Mouse (Mus musculus) heart, adult 2 months (tissue): ENCODE data around the gene Ccdc163. TPM values are rescaled to one million over a fixed set of nuclear protein-coding genes. Genes with fewer than 3 reads are reported as not detected.
"Not testable (repeated sequence)": the region's sequence is repeated elsewhere in the genome, so short reads cannot be mapped to it uniquely, and the experiment has no call there.

ENCODE experiments used
- DNase-seq, 2 experiments: peaks; one replicate each; pipeline ENCODE4 v3.0.0; 2021
- H3K27ac ChIP-seq: fragments of 200-600 bp; 2 replicates; pipeline ENCODE4 v1.8.1; 2022
- H3K27me3 ChIP-seq: fragments of 200-500 bp; 2 replicates; pipeline ENCODE4 v1.6.1; 2012; ENCODE audit warnings: mild to moderate bottlenecking, low read length, inconsistent platforms, mixed read lengths; ENCODE audit not compliant: control insufficient read depth, insufficient read depth
- H3K36me3 ChIP-seq: fragments of 200-500 bp; 2 replicates; pipeline ENCODE4 v1.6.1; 2012; ENCODE audit warnings: low read length, inconsistent platforms; ENCODE audit not compliant: control insufficient read depth, insufficient read depth
- H3K4me1 ChIP-seq: fragments of 200-500 bp; 2 replicates; pipeline ENCODE4 v1.6.1; 2011; ENCODE audit warnings: low read length; ENCODE audit not compliant: control insufficient read depth, insufficient read depth
- H3K4me3 ChIP-seq: fragments of 200-600 bp; 2 replicates; pipeline ENCODE4 v1.8.1; 2022
- H3K79me2 ChIP-seq: fragments of 200-500 bp; replicated peaks from 2 replicates; pipeline ENCODE4 v1.6.1; 2012; ENCODE audit warnings: mild to moderate bottlenecking, inconsistent platforms, low read length, moderate library complexity, mixed read lengths; ENCODE audit not compliant: control insufficient read depth, insufficient read depth
- H3K9ac ChIP-seq: fragments of 200-500 bp; 2 replicates; pipeline ENCODE4 v1.6.1; 2012; ENCODE audit warnings: low read depth, mild to moderate bottlenecking, control low read depth, inconsistent platforms, low read length, mixed read lengths
- CTCF ChIP-seq: fragments of 200-600 bp; IDR thresholded peaks from 2 replicates; pipeline ENCODE4 v1.8.1; 2022; ENCODE audit warnings: antibody characterized with exemption, mild to moderate bottlenecking, moderate library complexity
- EP300 ChIP-seq: fragments of 200-500 bp; IDR thresholded peaks from 2 replicates; pipeline ENCODE4 v1.6.1; 2011; ENCODE audit warnings: low read depth, low read length, control low read depth; ENCODE audit not compliant: insufficient read depth
- POLR2A ChIP-seq: fragments of 200-500 bp; IDR thresholded peaks from 2 replicates; pipeline ENCODE4 v1.6.1; 2011; ENCODE audit warnings: mild to moderate bottlenecking, low read depth, low read length, control low read depth; ENCODE audit not compliant: insufficient read depth
- WGBS: fragments of 180-500 bp; shearing (Covaris S2); methylation state at CpG from one replicate; pipeline ENCODE4 v1.1.7; 2018; 5-methylcytosine and 5-hydroxymethylcytosine counted together
- intact Hi-C: fragments of 180-260 bp; cut with DNase I; formaldehyde crosslinking; loops from one replicate; pipeline ENCODE4 v1.15.1; 2025
- polyA plus RNA-seq: library from polyadenylated mRNA; depleted of rRNA; stranded (reverse); fragments of >200 nt; gene quantifications from 2 replicates; pipeline ENCODE4 v1.2.3, GENCODE M21; 2012
- total RNA-seq, 2 experiments: library from RNA; stranded (reverse); gene quantifications; 2 replicates each; pipeline ENCODE4 v1.2.3; 2021

Ccdc163 gene
- total and polyA plus RNA-seq, 3 experiments: 4.3 to 17.2 (median 5.5) TPM

- intact Hi-C loops: no loop called here
- H3K4me1 ChIP-seq: no peaks in the 10 kb centered on the region
- no peak overlapping the region for H3K27ac ChIP-seq
- no peaks in the 10 kb centered on the region for H3K79me2 ChIP-seq
- no peaks in the 10 kb centered on the region for H3K36me3 ChIP-seq
- DNase-seq: peak in 1 of 2 experiments; percentile 40
- WGBS: 28% methylated on average over 3 of the region's 3 CpGs
- TF ChIP-seq EP300: no peak
- TF ChIP-seq CTCF: no peak
- no peak for TF ChIP-seq POLR2A
- H3K4me3 ChIP-seq: no peak overlapping the region
- H3K9ac ChIP-seq: no peak overlapping the region
- H3K27me3 ChIP-seq: no peaks in the 10 kb centered on the region
Measured at GRCm38 (mm10) chr4:116668145-116668544, 40.2 kb upstream of the Ccdc163 start.

GRCm38 (mm10) chr4:116669291-116669690 lies 39.0 kb upstream of the Ccdc163 start:
- intact Hi-C loops: no loop called here
- Histone ChIP-seq H3K27ac (no peak overlapping the region), H3K4me3 (no peak overlapping the region), H3K36me3 (no peaks in the 10 kb centered on the region), H3K4me1 (no peaks in the 10 kb centered on the region), H3K9ac (no peak overlapping the region), H3K27me3 (no peaks in the 10 kb centered on the region), H3K79me2 (no peaks in the 10 kb centered on the region)
- no peak for DNase-seq
- TF ChIP-seq POLR2A (no peak), EP300 (no peak), CTCF (peak; percentile 66)
- 54% methylated on average over 2 of the region's 2 CpGs for WGBS

GRCm38 (mm10) chr4:116672785-116673184 lies 35.5 kb upstream of the Ccdc163 start:
- Histone ChIP-seq H3K9ac (no peak overlapping the region), H3K36me3 (no peaks in the 10 kb centered on the region), H3K27me3 (no peaks in the 10 kb centered on the region), H3K27ac (no peak overlapping the region), H3K4me3 (no peak overlapping the region), H3K79me2 (no peaks in the 10 kb centered on the region), H3K4me1 (no peaks in the 10 kb centered on the region)
- 59% methylated on average over 2 of the region's 2 CpGs for WGBS
- TF ChIP-seq EP300 (no peak), CTCF (no peak), POLR2A (no peak)
- intact Hi-C loops: no loop called here
- DNase-seq: peak in 1 of 2 experiments; percentile 65

GRCm38 (mm10) chr4:116674761-116675160 lies 33.5 kb upstream of the Ccdc163 start:
- H3K27me3 ChIP-seq, intact Hi-C loops: not testable (repeated sequence)
- WGBS: 92% methylated on average over 6 of the region's 6 CpGs

GRCm38 (mm10) chr4:116676027-116676426 lies 32.3 kb upstream of the Ccdc163 start:
- no peak overlapping the region for H3K9ac ChIP-seq
- no peaks in the 10 kb centered on the region for H3K36me3 ChIP-seq
- no peak overlapping the region for H3K4me3 ChIP-seq
- H3K79me2 ChIP-seq: no peaks in the 10 kb centered on the region
- TF ChIP-seq EP300 (no peak), CTCF (no peak), POLR2A (no peak)
- no peak for DNase-seq
- 68% methylated on average over 3 of the region's 3 CpGs for WGBS
- H3K27ac ChIP-seq: no peak overlapping the region
- no peaks in the 10 kb centered on the region for H3K4me1 ChIP-seq
- H3K27me3 ChIP-seq: no peaks in the 10 kb centered on the region
- intact Hi-C loops: no loop called here

More at GRCm38 (mm10) chr4:116674761-116675160, 33.5 kb upstream of the Ccdc163 start:
- H3K4me3 ChIP-seq, H3K79me2 ChIP-seq, H3K36me3 ChIP-seq, H3K4me1 ChIP-seq, H3K27ac ChIP-seq, DNase-seq, H3K9ac ChIP-seq: not testable (repeated sequence)

- intact Hi-C loops: no loop called here
- H3K27me3 ChIP-seq: no peaks in the 10 kb centered on the region
- no peak overlapping the region for H3K27ac ChIP-seq
- no peak for DNase-seq
- TF ChIP-seq CTCF (no peak), POLR2A (no peak), EP300 (no peak)
- H3K36me3 ChIP-seq: no peaks in the 10 kb centered on the region
- H3K4me3 ChIP-seq: no peak overlapping the region
- 69% methylated on average over 1 of the region's 1 CpGs for WGBS
- H3K4me1 ChIP-seq: no peaks in the 10 kb centered on the region
- no peaks in the 10 kb centered on the region for H3K79me2 ChIP-seq
- no peak overlapping the region for H3K9ac ChIP-seq
Measured at GRCm38 (mm10) chr4:116677808-116678207, 30.5 kb upstream of the Ccdc163 start.
